Mouse (Mus musculus) neural tube, embryonic 14.5 days (tissue): ENCODE data around the gene Slco3a1. TPM values are rescaled to one million over a fixed set of nuclear protein-coding genes. Genes with fewer than 3 reads are reported as not detected.

Source experiments
- ATAC-seq: fragments of 200-750 bp; cut with Nextera tagmentation; 2 replicates; pipeline ENCODE4 v1.8.0; 2017; ENCODE audit warnings: low read depth, mild to moderate bottlenecking, moderate TSS enrichment, moderate library complexity
- H3K27ac ChIP-seq: fragments of 300-500 bp; sonication (generic); 2 replicates; pipeline ENCODE4 v1.5.1; 2014; ENCODE audit warnings: low read depth, mild to moderate bottlenecking, control low read depth, low read length, moderate library complexity, mixed read lengths
- H3K27me3 ChIP-seq: fragments of 300-500 bp; sonication (generic); 2 replicates; pipeline ENCODE4 v1.6.1; 2014; ENCODE audit warnings: low read length; ENCODE audit not compliant: control insufficient read depth, insufficient read depth
- H3K36me3 ChIP-seq: fragments of 300-500 bp; sonication (generic); 2 replicates; pipeline ENCODE4 v1.6.1; 2014; ENCODE audit warnings: low read length, mixed read lengths; ENCODE audit not compliant: control insufficient read depth, insufficient read depth
- H3K4me1 ChIP-seq: fragments of 300-500 bp; sonication (generic); 2 replicates; pipeline ENCODE4 v1.6.1; 2014; ENCODE audit warnings: low read length; ENCODE audit not compliant: control insufficient read depth, insufficient read depth
- H3K4me2 ChIP-seq: fragments of 300-500 bp; sonication (generic); 2 replicates; pipeline ENCODE4 v1.6.1; 2014; ENCODE audit warnings: mild to moderate bottlenecking, low read depth, low read length, control low read depth
- H3K4me3 ChIP-seq: fragments of 300-500 bp; sonication (generic); 2 replicates; pipeline ENCODE4 v1.5.1; 2014; ENCODE audit warnings: low read depth, low read length, control low read depth, mixed read lengths
- H3K9ac ChIP-seq: fragments of 300-500 bp; sonication (generic); replicated peaks from 2 replicates; pipeline ENCODE4 v1.6.1; 2014; ENCODE audit warnings: low read depth, mild to moderate bottlenecking, control low read depth, low read length, mixed read lengths
- H3K9me3 ChIP-seq: fragments of 300-500 bp; sonication (generic); 2 replicates; pipeline ENCODE4 v1.6.1; 2016; ENCODE audit warnings: low read length; ENCODE audit not compliant: control insufficient read depth
- WGBS: fragments of 180-500 bp; shearing (Covaris S2); extraction: QIAGEN DNeasy Blood & Tissue Kit; methylation state at CpG from one replicate; pipeline ENCODE4 v1.1.7; 2014; 5-methylcytosine and 5-hydroxymethylcytosine counted together
- polyA plus RNA-seq: library from polyadenylated mRNA; unstranded; fragments of >200 nt; fragmentation: Nextera tagmentation; extraction: Ambion mirVana; gene quantifications from 2 replicates; pipeline ENCODE4 v1.2.1, GENCODE M21; 2014

Slco3a1 gene
- polyA plus RNA-seq, 1 experiment from 2014 or later: 18.6 TPM

- no peak for ATAC-seq
- WGBS: 85% methylated on average over 7 of the region's 7 CpGs
- H3K9me3 ChIP-seq: no peaks in the 10 kb centered on the region
Measured at GRCm38 (mm10) chr7:74531468-74532097, 23.0 kb downstream of the Slco3a1 start.

GRCm38 (mm10) chr7:74529877-74530276 lies 24.7 kb downstream of the Slco3a1 start:
- Histone ChIP-seq H3K27me3 (no peaks in the 10 kb centered on the region), H3K36me3 (no peaks in the 10 kb centered on the region), H3K4me3 (no peak overlapping the region), H3K27ac (no peak overlapping the region), H3K9ac (no peak overlapping the region), H3K9me3 (no peaks in the 10 kb centered on the region), H3K4me2 (no peak overlapping the region), H3K4me1 (no peaks in the 10 kb centered on the region)
- 82% methylated on average over 2 of the region's 2 CpGs for WGBS
- ATAC-seq: no peak

More at GRCm38 (mm10) chr7:74531468-74532097, 23.0 kb downstream of the Slco3a1 start:
- Histone ChIP-seq H3K4me1 (no peaks in the 10 kb centered on the region), H3K9ac (no peak overlapping the region), H3K36me3 (no peaks in the 10 kb centered on the region), H3K27me3 (no peaks in the 10 kb centered on the region), H3K27ac (no peak overlapping the region), H3K4me3 (no peak overlapping the region), H3K4me2 (no peak overlapping the region)

- no peak for ATAC-seq
- Histone ChIP-seq H3K9me3 (no peaks in the 10 kb centered on the region), H3K4me3 (no peak overlapping the region), H3K36me3 (no peaks in the 10 kb centered on the region), H3K9ac (no peak overlapping the region), H3K27me3 (no peaks in the 10 kb centered on the region), H3K4me1 (no peaks in the 10 kb centered on the region), H3K4me2 (no peak overlapping the region), H3K27ac (no peak overlapping the region)
- WGBS: 59% methylated on average over 4 of the region's 4 CpGs
Measured at GRCm38 (mm10) chr7:74529183-74529757, 25.3 kb downstream of the Slco3a1 start.

GRCm38 (mm10) chr7:74528182-74528581 lies 26.4 kb downstream of the Slco3a1 start:
- Histone ChIP-seq H3K9ac (no peak overlapping the region), H3K9me3 (no peaks in the 10 kb centered on the region), H3K4me3 (no peak overlapping the region), H3K4me1 (no peaks in the 10 kb centered on the region), H3K4me2 (no peak overlapping the region), H3K27me3 (no peaks in the 10 kb centered on the region), H3K36me3 (no peaks in the 10 kb centered on the region), H3K27ac (no peak overlapping the region)
- no peak for ATAC-seq
- WGBS: 89% methylated on average over 5 of the region's 5 CpGs

GRCm38 (mm10) chr7:74527689-74528088 lies 26.9 kb downstream of the Slco3a1 start:
- no peak overlapping the region for H3K27ac ChIP-seq
- H3K9ac ChIP-seq: no peak overlapping the region
- no peak for ATAC-seq
- WGBS: 72% methylated on average over 6 of the region's 6 CpGs
- H3K4me1 ChIP-seq: no peaks in the 10 kb centered on the region
- no peak overlapping the region for H3K4me2 ChIP-seq
- H3K27me3 ChIP-seq: no peaks in the 10 kb centered on the region
- no peaks in the 10 kb centered on the region for H3K36me3 ChIP-seq
- H3K9me3 ChIP-seq: no peaks in the 10 kb centered on the region
- no peak overlapping the region for H3K4me3 ChIP-seq

GRCm38 (mm10) chr7:74526030-74526429 lies 28.6 kb downstream of the Slco3a1 start:
- H3K4me1 ChIP-seq: no peaks in the 10 kb centered on the region
- H3K9ac ChIP-seq: no peak overlapping the region
- H3K27ac ChIP-seq: no peak overlapping the region
- no peak for ATAC-seq
- no peak overlapping the region for H3K4me2 ChIP-seq
- 98% methylated on average over 4 of the region's 4 CpGs for WGBS
- no peaks in the 10 kb centered on the region for H3K27me3 ChIP-seq
- H3K9me3 ChIP-seq: no peaks in the 10 kb centered on the region
- no peak overlapping the region for H3K4me3 ChIP-seq
- H3K36me3 ChIP-seq: no peaks in the 10 kb centered on the region

GRCm38 (mm10) chr7:74525586-74525985 lies 29.0 kb downstream of the Slco3a1 start:
- no peak for ATAC-seq
- no peaks in the 10 kb centered on the region for H3K27me3 ChIP-seq
- no peak overlapping the region for H3K4me2 ChIP-seq
- no peak overlapping the region for H3K27ac ChIP-seq
- no peaks in the 10 kb centered on the region for H3K9me3 ChIP-seq
- no peaks in the 10 kb centered on the region for H3K36me3 ChIP-seq
- no peaks in the 10 kb centered on the region for H3K4me1 ChIP-seq
- H3K4me3 ChIP-seq: no peak overlapping the region
- no peak overlapping the region for H3K9ac ChIP-seq
- WGBS: 82% methylated on average over 2 of the region's 2 CpGs

GRCm38 (mm10) chr7:74524188-74524971 lies 30.2 kb downstream of the Slco3a1 start:
- H3K36me3 ChIP-seq: no peaks in the 10 kb centered on the region
- no peak overlapping the region for H3K4me2 ChIP-seq
- H3K27ac ChIP-seq: no peak overlapping the region
- no peaks in the 10 kb centered on the region for H3K4me1 ChIP-seq
- ATAC-seq: no peak
- no peaks in the 10 kb centered on the region for H3K27me3 ChIP-seq
- WGBS: 83% methylated on average over 8 of the region's 8 CpGs
- no peak overlapping the region for H3K4me3 ChIP-seq
- no peak overlapping the region for H3K9ac ChIP-seq
- no peaks in the 10 kb centered on the region for H3K9me3 ChIP-seq

GRCm38 (mm10) chr7:74523086-74523485 lies 31.5 kb downstream of the Slco3a1 start:
- H3K9ac ChIP-seq: no peak overlapping the region
- ATAC-seq: no peak
- no peaks in the 10 kb centered on the region for H3K4me1 ChIP-seq
- H3K4me2 ChIP-seq: no peak overlapping the region
- WGBS: 36% methylated on average over 4 of the region's 4 CpGs
- no peak overlapping the region for H3K27ac ChIP-seq
- H3K27me3 ChIP-seq: no peaks in the 10 kb centered on the region
- no peaks in the 10 kb centered on the region for H3K9me3 ChIP-seq
- H3K36me3 ChIP-seq: no peaks in the 10 kb centered on the region
- no peak overlapping the region for H3K4me3 ChIP-seq
